Mouse (Mus musculus) retina, postnatal 7 days (tissue): Measurements from ENCODE around the gene Ogfod3.

Experiments
- DNase-seq: peaks from one replicate; pipeline ENCODE4 v3.0.0-alpha.2; 2012; ENCODE audit warnings: low read depth, low spot score

Ogfod3 gene

DNA sequence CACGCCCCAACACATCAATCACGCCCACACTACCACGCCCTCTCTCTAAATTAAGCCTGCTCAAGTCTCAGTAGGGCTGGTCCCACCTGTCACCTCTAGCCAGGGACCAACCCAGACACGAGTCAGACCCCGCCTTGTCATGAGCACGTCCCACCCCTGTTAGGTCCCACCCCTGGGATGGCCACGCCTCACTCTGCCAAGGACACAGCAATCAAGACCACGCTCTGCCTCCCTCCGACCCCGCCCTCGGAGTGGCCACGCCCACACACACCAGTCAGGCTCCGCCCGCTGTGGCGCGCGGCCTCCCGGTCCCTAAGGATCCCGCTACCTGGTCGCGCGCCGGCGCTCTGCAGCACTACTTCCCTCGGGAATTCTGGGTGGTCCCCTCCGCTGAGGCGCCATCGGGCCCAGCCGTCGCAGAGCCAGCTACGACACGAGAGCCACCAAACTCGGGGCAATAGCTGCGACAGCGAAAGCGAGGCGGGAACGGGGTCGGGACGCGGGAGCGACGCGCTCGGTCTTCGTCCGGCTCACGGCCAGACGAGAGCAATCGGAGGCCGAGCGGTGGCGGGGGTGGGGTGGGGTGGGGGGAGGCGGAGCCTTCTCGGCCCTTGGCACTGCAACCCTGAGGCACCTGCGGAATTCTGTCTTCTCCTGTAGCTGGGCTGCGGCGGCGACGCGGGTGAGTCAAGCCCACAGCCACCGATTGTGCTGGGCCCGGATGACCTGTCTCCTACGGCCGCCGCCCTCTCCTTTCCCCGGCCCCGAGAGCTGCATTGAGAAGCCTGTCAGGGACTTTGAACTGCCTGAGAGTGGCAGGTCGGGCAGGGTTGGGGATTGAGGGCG lies at the start of gene Ogfod3, which contains the start of gene Hexdc:
Gene Ogfod3 (minus strand): TSS at position 551 of the 846 bp plus-strand sequence.
Gene Hexdc (plus strand): TSS at position 273 of the 846 bp plus-strand sequence.
- peak; percentile 94 for DNase-seq

DNA sequence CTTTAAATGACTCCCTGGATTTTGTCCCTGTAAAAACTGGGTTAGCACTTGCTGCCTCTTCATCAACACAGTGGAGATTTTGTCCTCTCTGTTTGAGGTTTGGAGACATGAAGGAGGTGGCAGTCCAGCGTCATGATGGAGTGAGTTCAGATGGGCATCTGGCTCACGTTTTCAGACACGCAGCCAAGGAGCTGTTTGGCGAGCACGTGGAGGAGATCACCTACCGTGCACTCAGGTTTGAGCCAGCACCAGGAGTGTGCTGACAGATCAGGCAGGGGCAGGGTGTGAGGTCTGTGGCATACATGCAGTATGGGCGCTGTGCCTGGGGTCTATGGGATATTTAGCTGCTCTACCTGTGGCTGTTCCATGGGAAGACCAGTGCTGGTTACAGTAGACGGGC lies 45.7 kb upstream of the Ogfod3 start:
- no peak for DNase-seq

DNA sequence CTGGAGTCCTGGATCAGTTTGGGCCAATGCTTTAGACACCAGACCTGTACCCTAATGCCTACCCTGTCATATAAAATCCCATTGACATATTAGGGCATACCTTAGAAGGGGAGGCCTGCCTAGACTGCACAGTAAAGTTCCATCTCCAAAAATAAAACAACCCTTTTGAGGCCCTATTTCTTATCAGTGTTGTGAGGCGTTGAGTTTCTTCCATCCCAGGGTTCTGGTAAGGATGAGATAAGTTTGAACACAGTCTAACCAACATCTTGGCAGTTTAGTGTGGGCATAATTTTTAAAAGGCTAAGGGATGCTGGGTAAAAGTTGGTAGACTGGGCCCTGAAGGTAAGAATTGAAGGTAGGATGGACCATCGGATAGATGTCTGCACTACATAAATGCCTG lies 35.2 kb upstream of the Ogfod3 start:
- no peak for DNase-seq

DNA sequence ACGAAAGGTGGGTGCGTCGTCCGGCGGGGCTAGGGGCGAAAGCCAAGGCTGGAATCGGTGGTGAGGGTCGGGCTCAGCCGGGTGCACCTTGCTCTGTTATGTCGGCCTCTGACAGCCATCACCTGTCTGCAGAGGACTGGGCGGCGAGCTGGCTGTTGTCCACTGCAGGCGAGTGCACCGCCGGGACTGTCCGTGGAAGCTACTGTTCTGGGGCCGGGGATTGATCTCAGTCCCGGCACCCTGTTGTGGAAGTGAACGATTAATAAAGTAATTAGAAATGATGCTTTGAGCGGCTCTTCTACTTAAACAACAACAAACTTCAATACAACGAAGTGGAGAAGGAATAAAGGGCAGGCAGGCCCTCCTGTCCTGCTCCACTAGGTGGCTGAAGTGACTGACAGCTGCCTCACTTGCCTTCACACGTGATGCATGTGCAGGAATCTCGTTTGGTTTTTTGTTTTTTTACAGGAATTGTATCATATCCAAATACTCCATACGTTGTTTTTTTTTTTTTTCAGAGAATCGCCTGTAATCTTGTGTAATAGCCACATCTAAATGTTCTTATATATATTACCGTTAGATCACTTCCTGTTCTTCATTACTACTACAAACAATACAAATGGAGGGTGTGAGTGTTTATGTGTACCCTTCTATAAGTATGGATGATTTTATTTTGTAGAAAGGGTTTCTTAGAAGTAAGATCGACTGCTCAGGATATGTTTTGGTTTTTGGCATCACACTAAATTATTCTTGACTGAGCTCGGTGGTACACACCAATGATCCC lies 33.0 kb upstream of the Ogfod3 start:
- DNase-seq = no peak

DNA sequence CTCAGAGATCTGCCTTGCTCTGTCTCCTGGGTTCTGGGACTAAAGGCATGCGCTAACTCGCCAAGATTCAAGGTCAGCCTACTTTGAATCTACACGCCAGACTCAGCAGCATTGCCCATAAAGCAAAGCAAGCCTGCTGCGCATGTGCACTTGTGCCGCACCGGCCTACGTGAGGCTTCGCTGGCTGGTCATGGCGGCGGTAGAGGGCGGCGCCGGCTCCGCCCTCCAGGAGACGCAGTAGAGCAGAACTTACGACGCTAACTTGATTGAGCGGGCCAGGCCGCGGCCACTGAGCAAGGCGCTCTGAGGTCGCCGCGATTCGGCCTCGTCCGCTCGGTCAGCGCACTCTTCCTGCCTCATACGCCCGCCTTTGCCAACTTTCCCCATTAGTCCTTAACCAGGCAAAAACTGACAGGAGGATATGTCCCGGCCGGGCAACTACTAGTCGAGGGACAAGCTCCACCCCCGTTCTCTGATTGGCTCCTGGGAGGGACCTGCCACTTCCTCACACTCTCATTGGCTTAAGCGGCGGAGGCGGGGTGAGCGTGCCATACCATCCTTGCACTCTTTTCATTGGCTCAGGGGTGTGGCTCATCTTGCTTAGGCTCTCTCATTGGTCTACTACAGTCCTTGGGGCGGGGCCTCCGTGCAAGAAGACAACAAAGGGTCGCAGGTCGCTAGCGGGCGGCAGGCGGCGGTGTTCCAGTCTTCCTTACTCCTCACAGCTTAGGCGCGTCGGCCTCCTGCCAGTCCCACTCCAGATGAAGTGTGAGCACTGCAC lies 32.2 kb upstream of the Ogfod3 start, which contains the start of gene Narf:
Gene Narf (plus strand): TSS at position 690 of the 781 bp plus-strand sequence.
- peak; percentile 99 for DNase-seq

DNA sequence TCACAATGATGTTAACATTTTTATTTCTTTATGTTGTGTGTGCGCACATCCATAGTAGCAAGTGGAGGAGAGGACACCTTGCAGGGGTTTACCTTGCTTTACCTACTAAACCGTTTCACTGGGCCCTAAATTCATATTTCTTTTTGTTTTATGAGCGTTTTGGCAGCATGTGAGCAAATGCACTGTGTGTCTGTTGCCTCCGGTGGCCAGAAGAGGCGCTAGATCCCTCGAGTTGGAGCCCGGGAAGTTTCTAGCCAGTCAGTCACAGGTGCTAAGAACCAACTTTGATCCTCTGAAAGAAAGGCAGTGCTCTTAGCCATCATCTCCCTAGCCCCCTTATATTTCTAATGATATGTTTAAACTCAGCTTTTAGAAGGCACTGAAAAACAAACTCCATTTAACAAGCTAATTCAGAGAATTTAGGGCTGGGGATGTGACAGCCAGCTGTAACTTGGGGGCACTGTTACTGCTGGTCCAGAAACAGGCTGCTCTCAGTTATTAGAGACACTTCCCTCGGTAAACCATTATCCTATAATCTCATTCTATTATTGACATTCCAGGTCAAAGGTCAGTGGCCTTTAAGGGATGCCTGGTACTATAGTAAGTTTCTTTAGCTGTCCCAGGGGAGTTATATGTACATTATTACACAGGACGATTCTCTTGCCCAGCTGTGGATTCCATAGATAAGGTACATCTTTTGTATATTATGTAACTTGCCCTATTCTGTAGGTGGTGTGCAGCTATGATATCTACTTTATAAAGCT lies 31.1 kb upstream of the Ogfod3 start:
- no peak for DNase-seq

DNA sequence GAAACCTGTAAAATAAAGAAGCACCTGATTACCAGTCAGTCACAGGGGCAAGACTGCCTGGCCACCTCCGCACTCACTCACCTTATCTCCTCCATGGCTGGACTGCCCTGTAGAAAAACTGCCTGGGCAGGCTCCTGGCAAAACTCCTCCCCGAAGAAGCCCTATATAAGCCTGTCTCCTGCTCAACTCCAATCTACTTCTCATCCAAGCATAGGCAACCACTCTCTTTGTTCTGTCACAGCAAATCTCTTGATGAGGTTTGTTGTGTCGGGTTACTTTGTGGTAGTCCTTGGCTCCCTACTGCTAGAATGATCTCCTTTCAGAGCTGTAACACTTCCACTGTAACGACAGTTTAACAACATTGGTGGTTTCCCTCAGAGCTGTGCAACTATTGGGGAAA lies 28.2 kb upstream of the Ogfod3 start:
- DNase-seq = no peak

DNA sequence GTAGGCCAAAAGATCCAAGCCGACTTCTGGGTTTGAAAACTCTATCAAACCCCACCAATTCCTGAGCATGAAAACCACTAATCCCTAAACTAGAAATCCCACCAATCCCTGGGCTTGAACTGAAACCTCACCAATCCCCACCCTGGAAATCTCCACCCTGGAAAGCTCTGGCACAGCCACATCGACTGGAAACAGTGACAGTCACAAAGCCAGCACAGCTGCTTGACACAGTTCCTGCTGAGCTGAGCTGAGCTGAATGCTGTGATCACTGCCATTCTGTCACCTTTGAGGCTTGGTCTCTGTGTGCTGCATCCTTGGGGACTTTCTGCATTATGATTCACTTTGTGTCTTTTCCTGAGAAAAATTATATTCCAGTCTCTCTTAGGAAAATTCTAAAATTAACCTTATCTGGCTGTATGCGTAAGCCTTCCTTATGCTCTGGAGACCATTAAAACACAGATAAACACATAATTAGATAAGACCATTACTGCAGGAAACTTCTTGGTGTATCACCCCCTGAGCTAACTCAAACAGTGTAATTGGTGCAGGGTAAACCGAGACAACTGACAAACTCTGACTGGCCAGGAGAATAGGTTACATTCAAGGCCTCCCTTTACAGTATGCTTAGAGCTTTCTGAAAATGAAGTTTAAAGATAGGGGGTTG lies 27.2 kb upstream of the Ogfod3 start:
- peak; percentile 17 for DNase-seq

DNA sequence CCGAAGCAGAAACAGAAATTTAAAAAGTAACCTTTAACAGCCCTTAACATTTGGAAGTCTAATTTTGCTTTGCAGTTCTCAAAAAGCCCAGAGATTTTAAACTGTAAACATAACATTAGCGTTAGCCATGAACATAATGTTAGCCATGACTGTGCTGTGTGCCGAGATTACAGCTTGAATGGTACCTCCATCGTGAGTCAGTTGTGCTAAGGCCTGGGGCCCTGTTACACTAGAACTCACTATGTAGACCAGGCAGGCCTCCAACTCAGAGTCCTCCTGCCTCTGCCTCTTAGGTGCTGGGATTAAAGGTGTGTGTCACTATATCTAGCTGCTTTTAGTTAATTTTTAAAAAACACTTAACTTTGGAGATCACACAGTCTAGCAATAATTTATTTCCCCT lies 26.7 kb upstream of the Ogfod3 start:
- DNase-seq = no peak

DNA sequence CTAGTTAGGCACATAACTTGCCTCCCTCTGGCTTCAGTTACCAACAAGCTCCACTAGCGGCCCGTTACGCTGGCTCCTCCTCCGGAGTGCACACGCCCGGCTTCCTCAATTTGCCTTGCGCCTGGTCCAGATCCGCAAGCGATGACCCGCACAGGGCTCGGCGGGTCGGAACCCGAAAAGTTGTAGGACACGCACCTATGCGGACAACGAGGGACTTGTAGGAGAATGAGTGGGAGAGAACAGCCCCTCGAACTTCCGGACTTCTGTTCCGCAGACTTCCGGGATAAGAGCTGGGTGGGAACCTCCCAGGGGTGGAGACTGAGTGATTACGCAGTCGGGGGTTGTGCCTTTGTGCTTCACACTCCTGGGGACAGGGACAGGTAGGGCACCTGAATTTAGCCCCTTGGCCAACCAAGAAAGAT lies 24.5 kb upstream of the Ogfod3 start, which contains the start of gene Cybc1:
Gene Cybc1 (minus strand): TSS at position 305 of the 422 bp plus-strand sequence.
- peak; percentile 17 for DNase-seq

DNA sequence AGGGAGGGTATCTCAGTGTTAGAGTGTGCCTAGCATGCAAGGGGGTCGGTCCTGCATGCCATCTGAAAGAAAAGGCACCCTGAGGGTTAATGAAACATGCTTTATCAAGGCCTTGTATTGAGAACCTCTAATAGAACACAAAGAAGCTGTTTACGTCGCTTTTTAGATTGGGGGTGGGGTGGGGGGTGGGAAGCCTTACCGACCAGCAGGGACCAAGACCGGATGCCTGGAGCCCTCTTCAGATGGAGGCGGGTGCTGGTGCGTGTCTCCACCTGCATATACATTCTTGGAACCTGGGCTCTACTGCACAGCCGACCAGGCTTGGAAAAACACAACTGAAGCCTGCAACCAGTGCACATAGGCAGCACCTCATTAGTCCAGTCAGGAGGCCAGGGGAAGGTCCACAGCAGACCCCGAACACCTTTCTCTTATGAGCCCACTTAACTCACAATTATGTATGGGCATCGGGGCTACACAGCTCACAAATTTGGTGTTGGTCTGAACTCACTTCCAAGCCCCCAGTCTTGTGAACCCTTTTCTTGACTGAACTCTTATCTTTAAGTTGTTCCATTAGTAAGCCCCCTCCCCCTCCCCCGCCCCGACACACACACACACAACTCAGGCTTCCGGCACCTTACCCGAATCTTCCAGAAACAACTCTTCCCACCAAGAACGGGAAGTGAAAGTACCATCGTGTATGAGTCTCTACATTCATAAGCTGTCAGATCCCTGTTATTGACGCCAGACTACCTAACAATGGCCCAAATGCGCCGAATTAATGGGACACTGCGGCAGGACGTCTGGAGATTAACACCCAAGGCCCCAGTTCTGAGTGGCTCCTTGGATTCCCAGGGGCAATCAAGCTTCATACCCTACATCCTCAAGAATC lies 23.9 kb upstream of the Ogfod3 start:
- DNase-seq = no peak

DNA sequence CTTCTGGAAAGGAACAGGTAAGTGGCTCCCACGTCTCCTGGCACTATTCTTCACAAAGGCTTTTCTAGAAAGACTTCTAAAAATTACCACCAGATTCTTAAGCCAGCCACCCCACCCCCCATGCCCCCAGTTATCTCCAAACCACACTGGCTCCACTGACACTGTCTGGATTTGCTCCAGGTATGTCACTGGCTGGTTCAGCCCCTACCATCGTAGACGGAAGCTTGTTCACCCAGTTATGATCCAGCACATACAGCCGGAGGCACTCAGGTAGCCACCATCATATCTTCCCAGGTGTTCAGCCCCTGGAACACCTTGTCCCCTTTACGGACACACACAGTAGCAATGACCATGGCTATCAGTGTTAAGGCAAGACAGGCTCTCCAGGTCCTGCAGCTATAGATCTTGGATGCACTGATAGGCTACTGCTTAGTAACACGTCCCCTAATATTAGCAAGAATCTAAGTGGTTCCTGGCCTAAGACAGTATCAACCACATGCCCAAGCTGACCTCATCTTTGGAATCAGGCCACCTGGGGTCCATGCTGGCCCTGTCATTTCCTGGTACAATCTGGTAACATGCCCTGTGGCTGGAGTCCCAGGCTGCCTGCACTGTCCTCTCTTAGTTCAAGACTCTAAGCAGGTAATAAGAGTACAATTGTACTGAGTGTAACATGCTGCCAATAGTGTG lies 17.0 kb upstream of the Ogfod3 start:
- DNase-seq = no peak

DNA sequence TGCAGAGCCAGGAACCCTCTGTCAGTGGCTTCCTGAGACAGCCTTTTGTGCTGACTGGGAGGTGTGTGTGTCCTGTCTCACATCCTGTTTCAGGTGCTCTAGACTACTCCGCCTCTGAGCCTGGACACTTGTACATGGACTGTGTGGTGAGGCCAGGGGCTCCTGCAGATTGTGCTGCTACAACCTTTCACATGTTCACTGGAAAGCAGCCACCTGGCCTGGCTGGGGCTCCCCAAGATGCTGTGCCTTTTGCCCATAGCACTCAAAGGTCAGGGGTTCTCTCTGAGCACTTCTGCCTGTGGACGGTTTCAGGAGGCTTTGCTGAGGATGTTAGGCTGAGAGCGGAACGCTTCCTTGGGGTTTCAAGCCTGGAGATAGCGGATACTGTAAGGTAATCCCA lies 16.3 kb upstream of the Ogfod3 start:
- DNase-seq = no peak

DNA sequence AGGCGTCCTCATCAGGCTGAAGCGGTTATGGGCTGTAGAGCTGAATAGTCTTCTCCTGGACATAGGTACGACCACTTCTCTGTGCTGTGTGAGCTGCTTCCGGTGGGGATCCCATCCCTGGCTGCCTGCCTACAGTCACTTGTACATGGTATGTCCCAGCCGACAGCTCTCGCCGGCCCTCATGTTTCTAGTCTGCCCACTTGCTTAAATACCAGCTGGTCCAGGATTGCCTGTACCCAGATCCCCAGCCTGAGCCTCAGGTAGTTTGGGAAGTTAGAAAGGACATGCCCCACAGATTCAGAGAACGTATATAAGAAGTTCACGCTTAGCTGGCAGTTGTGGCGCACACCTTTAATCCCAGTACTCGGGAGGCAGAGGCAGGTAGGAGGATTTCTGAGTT lies 15.3 kb upstream of the Ogfod3 start:
- no peak for DNase-seq

DNA sequence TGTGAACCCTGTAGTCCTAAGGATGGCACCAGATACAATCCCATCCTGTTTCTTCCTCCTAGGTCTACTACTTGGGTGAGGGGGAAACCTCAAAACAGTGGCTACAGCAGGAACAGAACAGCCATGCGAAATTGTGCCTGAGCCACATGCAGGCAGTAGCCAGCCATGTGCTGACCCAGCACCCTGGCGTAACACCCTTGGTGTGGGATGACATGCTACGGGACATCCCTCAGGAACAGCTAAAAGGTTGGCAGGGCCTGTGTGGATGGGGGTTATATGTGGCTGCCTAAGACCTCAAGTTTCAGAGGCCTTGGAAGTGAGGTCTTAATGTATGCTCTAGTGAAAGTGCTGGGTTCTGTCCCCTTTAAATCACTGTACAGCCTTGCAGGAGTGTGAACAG lies 12.3 kb upstream of the Ogfod3 start:
- DNase-seq = no peak

DNA sequence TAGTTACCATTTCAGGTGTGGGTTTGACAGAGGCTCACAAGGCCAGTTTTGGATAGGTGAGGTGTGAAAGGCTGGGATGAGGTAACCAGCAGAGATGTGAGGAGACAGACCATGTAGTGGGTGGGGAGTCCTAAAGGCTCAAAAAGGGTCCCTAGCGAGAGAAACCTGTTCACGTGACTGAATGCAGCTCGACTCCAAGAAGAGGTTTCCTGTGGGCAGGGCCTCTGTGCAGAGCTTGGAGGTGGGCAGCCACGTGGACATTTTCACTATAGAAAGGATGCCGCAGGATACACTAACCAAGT lies 701 bp downstream of the Ogfod3 start:
- DNase-seq = no peak

DNA sequence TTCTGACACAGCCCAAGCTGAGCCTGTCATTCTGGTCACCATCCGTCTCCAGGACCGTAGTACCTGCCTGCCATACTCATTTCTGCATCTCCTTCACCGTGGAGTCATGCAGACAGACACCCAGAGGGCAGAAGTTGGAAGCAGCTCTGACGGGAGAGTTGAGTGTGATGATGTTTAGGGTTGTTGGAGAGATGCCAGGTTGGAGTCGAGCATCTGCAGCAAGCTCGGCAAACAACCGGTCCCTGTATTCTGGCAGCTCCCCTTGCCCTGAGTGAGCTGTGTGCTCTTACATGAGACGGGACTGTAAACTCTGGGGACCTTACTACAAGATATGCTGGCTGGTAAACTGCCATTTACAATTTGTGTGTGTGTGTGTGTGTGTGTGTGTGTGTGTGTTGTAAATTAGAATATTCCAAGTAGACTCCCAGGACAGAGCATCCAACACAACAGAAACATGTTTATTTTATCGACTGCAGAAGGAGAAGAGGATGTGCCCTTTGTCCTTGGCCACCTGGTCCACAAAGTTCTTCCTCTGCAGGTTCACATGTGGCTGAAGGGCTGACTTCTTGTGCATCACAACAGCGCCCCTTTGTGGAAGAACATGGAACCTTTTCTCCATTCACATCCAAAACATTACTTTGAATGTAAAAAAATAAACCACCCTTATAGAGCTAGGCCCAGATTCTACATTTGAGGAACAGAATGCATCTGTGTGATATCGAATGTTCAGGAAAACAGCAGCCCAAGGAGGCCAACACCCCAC lies 2.9 kb downstream of the Ogfod3 start:
- peak; percentile 3 for DNase-seq

DNA sequence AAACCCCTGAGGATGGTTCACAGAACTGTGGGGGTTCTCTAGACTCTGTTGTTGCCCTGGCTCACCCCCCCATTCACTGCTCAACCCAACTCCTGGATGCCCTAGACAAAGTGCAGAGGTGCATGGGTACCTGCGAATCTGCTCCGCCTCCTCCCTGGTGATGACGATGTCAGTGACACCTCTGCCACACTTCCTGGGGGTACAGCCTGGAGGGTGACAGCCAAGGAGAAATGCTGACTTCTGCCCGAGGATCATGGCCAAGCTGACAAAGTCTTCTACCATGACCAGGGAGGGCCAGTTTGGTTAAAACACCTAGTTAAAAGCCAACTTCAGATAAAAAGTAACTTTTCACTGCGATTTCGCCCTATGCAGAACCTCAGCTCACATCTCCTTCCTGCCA lies 3.7 kb downstream of the Ogfod3 start:
- no peak for DNase-seq
